Mouse (Mus musculus) Patski (cell line): ENCODE results near the gene Iqcf5. TPM values are rescaled to one million over a fixed set of nuclear protein-coding genes. Genes with fewer than 3 reads are reported as not detected.
"Not testable (repeated sequence)": the region's sequence is repeated elsewhere in the genome, so short reads cannot be mapped to it uniquely, and the experiment has no call there.

Experiments
- ATAC-seq: fragments of 100-300 bp; one replicate; pipeline ENCODE4 v1.8.0; 2021
- CTCF ChIA-PET: fragments of 350-600 bp; sonication (Branson Sonifier 250); formaldehyde crosslinking; loops from one replicate; lab custom pipeline; 2022; ENCODE audit warnings: inconsistent platforms; lab: Charles Lee
- POLR2A ChIA-PET: fragments of 350-600 bp; sonication (Branson Sonifier 250); formaldehyde crosslinking; loops from one replicate; lab custom pipeline; 2022; ENCODE audit warnings: antibody characterized with exemption, inconsistent platforms; lab: Charles Lee
- DNase-seq: peaks from one replicate; pipeline ENCODE4 v3.0.0-alpha.2; 2011; ENCODE audit warnings: low read depth, low spot score
- H3K27me3 ChIP-seq: fragments of 371-371 bp; one replicate; pipeline ENCODE4 v1.5.1; 2021
- CTCF ChIP-seq: fragments of 100-300 bp; IDR thresholded peaks from one replicate; pipeline ENCODE4 v1.5.1; 2021
- in situ Hi-C: fragments of 300-500 bp; cut with MboI; formaldehyde crosslinking; loops from 3 replicates; pipeline ENCODE4 v1.11.1; 2018; ENCODE audit warnings: low pct_unique_long_range_greater_than_20kb, mixed read lengths
- polyA plus RNA-seq: library from polyadenylated mRNA; unstranded; gene quantifications from one replicate; pipeline ENCODE4 v1.2.3, GENCODE M21; 2021

Iqcf5 gene
- polyA plus RNA-seq, 1 experiment from 2014 or later, result not detected

- no peak for TF ChIP-seq CTCF
- no peak for DNase-seq
Observed at GRCm38 (mm10) chr9:106478101-106478500, 36.3 kb upstream of the Iqcf5 start.

GRCm38 (mm10) chr9:106480541-106480940, 33.8 kb upstream of the Iqcf5 start:
- CTCF ChIA-PET, result no interaction called here
- H3K27me3 ChIP-seq, result no peaks in the 10 kb centered on the region
- no peak for TF ChIP-seq CTCF
- ATAC-seq (no peak), DNase-seq (no peak)
- POLR2A ChIA-PET, result no interaction called here
- in situ Hi-C loops, result no loop called here

More at GRCm38 (mm10) chr9:106478101-106478500, 36.3 kb upstream of the Iqcf5 start:
- H3K27me3 ChIP-seq, result no peaks in the 10 kb centered on the region
- in situ Hi-C loops, result loop anchor here (5.0 kb wide), 2 partner anchors 41 to 106 kb away; partner anchors contain the start of gene Acy1
- no peak for ATAC-seq
- ChIA-PET POLR2A (interaction anchor here (0.8 kb wide), 1 partner anchor 25 kb away, joined by 3 read pairs; the partner anchor contains the start of gene Pcbp4), CTCF (interaction anchor here (1.3 to 3.7 kb wide), 4 partner anchors 29 to 266 kb away, joined by 3 to 33 read pairs (median 19); partner anchors contain the start of genes Abhd14a and Rpl29)

GRCm38 (mm10) chr9:106481075-106481474, 33.3 kb upstream of the Iqcf5 start:
- no peaks in the 10 kb centered on the region for H3K27me3 ChIP-seq
- TF ChIP-seq CTCF, result no peak
- ATAC-seq (no peak), DNase-seq (no peak)
- in situ Hi-C loops, result no loop called here
- ChIA-PET POLR2A (no interaction called here), CTCF (no interaction called here)

GRCm38 (mm10) chr9:106481676-106482075, 32.7 kb upstream of the Iqcf5 start:
- ChIA-PET POLR2A (no interaction called here), CTCF (no interaction called here)
- ATAC-seq, result no peak
- no peaks in the 10 kb centered on the region for H3K27me3 ChIP-seq
- in situ Hi-C loops, result no loop called here
- no peak for TF ChIP-seq CTCF
- no peak for DNase-seq

GRCm38 (mm10) chr9:106482578-106483115, 31.7 kb upstream of the Iqcf5 start:
- ChIA-PET POLR2A (no interaction called here), CTCF (no interaction called here)
- no peaks in the 10 kb centered on the region for H3K27me3 ChIP-seq
- in situ Hi-C loops, result no loop called here
- DNase-seq (no peak), ATAC-seq (no peak)
- no peak for TF ChIP-seq CTCF

GRCm38 (mm10) chr9:106483136-106483535, 31.2 kb upstream of the Iqcf5 start:
- no peak for ATAC-seq
- in situ Hi-C loops, result no loop called here
- no peaks in the 10 kb centered on the region for H3K27me3 ChIP-seq
- TF ChIP-seq CTCF, result no peak
- ChIA-PET CTCF (no interaction called here), POLR2A (no interaction called here)
- DNase-seq, result no peak

- H3K27me3 ChIP-seq, result no peaks in the 10 kb centered on the region
- TF ChIP-seq CTCF, result no peak
- CTCF ChIA-PET, result no interaction called here
- ATAC-seq (no peak), DNase-seq (no peak)
- in situ Hi-C loops, result no loop called here
- POLR2A ChIA-PET, result interaction anchor here (1.0 kb wide), 1 partner anchor 29 kb away, joined by 3 read pairs; no protein-coding TSS in a partner anchor
Observed at GRCm38 (mm10) chr9:106483606-106484005, 30.8 kb upstream of the Iqcf5 start.

- in situ Hi-C loops, result no loop called here
- CTCF ChIA-PET, result no interaction called here
- POLR2A ChIA-PET, result no interaction called here
Observed at GRCm38 (mm10) chr9:106485076-106485475, 29.3 kb upstream of the Iqcf5 start.

GRCm38 (mm10) chr9:106487602-106488001, 26.8 kb upstream of the Iqcf5 start:
- CTCF ChIA-PET, ATAC-seq, POLR2A ChIA-PET, in situ Hi-C loops, H3K27me3 ChIP-seq, DNase-seq: not testable (repeated sequence)

More at GRCm38 (mm10) chr9:106485076-106485475, 29.3 kb upstream of the Iqcf5 start:
- H3K27me3 ChIP-seq, result no peaks in the 10 kb centered on the region
- TF ChIP-seq CTCF, result no peak
- no peak for ATAC-seq
- no peak for DNase-seq

- in situ Hi-C loops, result no loop called here
- no peak for TF ChIP-seq CTCF
- POLR2A ChIA-PET, result no interaction called here
- CTCF ChIA-PET, result no interaction called here
- DNase-seq (no peak), ATAC-seq (no peak)
- H3K27me3 ChIP-seq, result no peaks in the 10 kb centered on the region
Observed at GRCm38 (mm10) chr9:106499667-106500066, 14.7 kb upstream of the Iqcf5 start, which contains the start of gene Iqcf1. Gene Iqcf1, plus strand, starts transcription at chr9:106499967.

- no peaks in the 10 kb centered on the region for H3K27me3 ChIP-seq
- DNase-seq (no peak), ATAC-seq (no peak)
- in situ Hi-C loops, result no loop called here
- ChIA-PET POLR2A (no interaction called here), CTCF (no interaction called here)
- TF ChIP-seq CTCF, result no peak
Observed at GRCm38 (mm10) chr9:106501846-106502245, 12.5 kb upstream of the Iqcf5 start.

- in situ Hi-C loops, result no loop called here
- peaks cover 2% of the 10 kb centered on the region for H3K27me3 ChIP-seq
- CTCF ChIA-PET, result no interaction called here
- no peak for DNase-seq
- POLR2A ChIA-PET, result no interaction called here
- no peak for TF ChIP-seq CTCF
- no peak for ATAC-seq
Observed at GRCm38 (mm10) chr9:106504246-106504645, 10.1 kb upstream of the Iqcf5 start.
